8 mouse cellular contexts compared by ENCODE assay signal in the genomic region with DNA sequence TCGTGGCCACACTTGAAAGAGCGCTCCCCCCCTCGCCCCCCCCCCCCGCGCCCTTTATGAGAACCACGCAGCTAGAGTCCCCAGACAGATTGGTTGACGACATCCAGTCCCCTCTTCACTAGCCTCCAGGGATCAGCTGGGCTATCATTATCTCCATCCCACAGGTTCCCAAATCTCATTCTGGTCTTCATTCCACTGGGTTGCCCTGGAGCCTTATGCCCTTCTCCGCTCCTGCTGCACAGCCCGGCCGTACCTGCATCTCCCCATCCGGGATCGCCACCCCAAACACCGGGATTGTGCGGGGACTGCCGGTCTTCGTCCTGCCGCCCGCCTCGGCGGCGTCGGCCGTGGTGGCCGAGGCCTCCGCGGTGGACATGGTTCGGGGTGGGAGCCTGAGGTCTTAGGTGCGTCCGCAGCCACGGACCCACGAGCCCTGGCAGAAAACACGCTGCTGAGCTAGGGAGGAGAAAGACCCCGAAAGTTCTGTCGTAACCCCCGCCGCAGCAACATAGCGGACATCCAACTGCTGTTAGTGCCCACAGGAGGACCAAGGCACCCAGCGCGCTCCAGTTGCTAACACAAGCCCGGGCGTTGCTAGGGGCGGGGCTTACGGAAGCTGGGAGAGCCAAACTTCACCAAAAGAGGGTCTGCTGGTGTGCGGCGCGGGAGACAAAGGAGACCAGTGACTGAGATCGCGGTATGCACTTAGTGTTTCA. TPM values are rescaled to one million over a fixed set of nuclear protein-coding genes. Genes with fewer than 3 reads are reported as not detected.
A peak's percentile ranks its signal among the peaks of the same experiment; 100 is the strongest.
DNase-seq lines count a peak whose midpoint lies in the region; ATAC-seq and TF ChIP-seq lines count a peak whose summit lies in the region.

A gene (minus strand): TSS at position 585 of the 716 bp plus-strand sequence.

- no peaks in the 10 kb centered on the region for H3K9me3 ChIP-seq in embryonic facial prominence, embryonic 12.5 days
- H3K9me3 ChIP-seq in limb, embryonic 10.5 days (replicated peaks): no peaks in the 10 kb centered on the region
- no peaks in the 10 kb centered on the region for H3K9me3 ChIP-seq in midbrain, embryonic 13.5 days
- H3K9me3 ChIP-seq in stomach, embryonic 16.5 days (replicated peaks; ENCODE audit: control insufficient read depth, low read length): no peaks in the 10 kb centered on the region

- WGBS in embryonic facial prominence, embryonic 12.5 days: under 1% methylated on average over 47 of the region's 48 CpGs
- WGBS in kidney, adult 2 months: 1% methylated on average over 48 of the region's 48 CpGs
- WGBS in limb, embryonic 10.5 days: under 1% methylated on average over 48 of the region's 48 CpGs
- WGBS in midbrain, embryonic 13.5 days: under 1% methylated on average over 47 of the region's 48 CpGs
- under 1% methylated on average over 48 of the region's 48 CpGs for WGBS in stomach, embryonic 16.5 days

- H3K4me3 ChIP-seq in embryonic facial prominence, embryonic 12.5 days: peak within 1 kb of the TSS; percentile 67
- peak within 1 kb of the TSS; percentile 68 for H3K4me3 ChIP-seq in kidney, adult 2 months (ENCODE audit: insufficient read depth, low read depth, low read length)
- H3K4me3 ChIP-seq in limb, embryonic 10.5 days: peak within 1 kb of the TSS; percentile 79
- peak within 1 kb of the TSS; percentile 77 for H3K4me3 ChIP-seq in midbrain, embryonic 13.5 days (replicated peaks)
- H3K4me3 ChIP-seq in stomach, embryonic 16.5 days (replicated peaks; ENCODE audit: low read length): peak within 1 kb of the TSS; percentile 67

- peak within 1 kb of the TSS; percentile 68 for H3K9ac ChIP-seq in embryonic facial prominence, embryonic 12.5 days
- H3K9ac ChIP-seq in midbrain, embryonic 13.5 days (replicated peaks): peak within 1 kb of the TSS; percentile 77
- peak within 1 kb of the TSS; percentile 78 for H3K9ac ChIP-seq in stomach, embryonic 16.5 days (ENCODE audit: low read length)

- DNase-seq in spleen, postnatal 4 days (ENCODE audit: low spot score in 2 of 2): peak; percentile 36 to 69
- DNase-seq in spleen, postnatal 36 days (ENCODE audit: low spot score in 2 of 2): no peak
- peak; percentile 52 for DNase-seq in heart, adult 8-10 months (ENCODE audit: low spot score)
- peak; percentile 70 for DNase-seq in kidney, adult 2 months
- peak; percentile 94 for DNase-seq in limb, embryonic 10.5 days (ENCODE audit: low spot score)

- H3K36me3 ChIP-seq in embryonic facial prominence, embryonic 12.5 days: 0 out of 2 replicates have a peak, but pooled peaks cover under 1% of the 10 kb centered on the region
- H3K36me3 ChIP-seq in kidney, adult 2 months (ENCODE audit: control insufficient read depth, insufficient read depth, low read length): 0 out of 2 replicates have a peak, but pooled peaks cover 2% of the 10 kb centered on the region
- H3K36me3 ChIP-seq in limb, embryonic 10.5 days: peaks cover 2% of the 10 kb centered on the region; the same call in 1 of the 2 replicates
- H3K36me3 ChIP-seq in midbrain, embryonic 13.5 days: no peaks in the 10 kb centered on the region
- H3K36me3 ChIP-seq in stomach, embryonic 16.5 days (ENCODE audit: control insufficient read depth, insufficient read depth, low read length): no peaks in the 10 kb centered on the region

- H3K27me3 ChIP-seq in embryonic facial prominence, embryonic 12.5 days: no peaks in the 10 kb centered on the region
- H3K27me3 ChIP-seq in kidney, adult 2 months (replicated peaks; ENCODE audit: control insufficient read depth, insufficient read depth, low read length): no peaks in the 10 kb centered on the region
- H3K27me3 ChIP-seq in limb, embryonic 10.5 days (ENCODE audit: low read depth, poor library complexity, severe bottlenecking): peaks cover 7% of the 10 kb centered on the region; the same call in 1 of the 2 replicates
- peaks cover 6% of the 10 kb centered on the region; the same call in 1 of the 2 replicates for H3K27me3 ChIP-seq in midbrain, embryonic 13.5 days
- H3K27me3 ChIP-seq in stomach, embryonic 16.5 days (ENCODE audit: control insufficient read depth, insufficient read depth, low read length): no peaks in the 10 kb centered on the region

- no peak within 1 kb of the TSS for H3K27ac ChIP-seq in embryonic facial prominence, embryonic 12.5 days
- no peak within 1 kb of the TSS for H3K27ac ChIP-seq in kidney, adult 2 months (ENCODE audit: insufficient read depth, low read depth, low read length)
- H3K27ac ChIP-seq in limb, embryonic 10.5 days: peak within 1 kb of the TSS; percentile 84
- peak within 1 kb of the TSS; percentile 76 for H3K27ac ChIP-seq in midbrain, embryonic 13.5 days
- no peak within 1 kb of the TSS for H3K27ac ChIP-seq in stomach, embryonic 16.5 days (ENCODE audit: low read length)

- no peaks in the 10 kb centered on the region; the same call in 1 of the 2 replicates for H3K4me1 ChIP-seq in embryonic facial prominence, embryonic 12.5 days
- H3K4me1 ChIP-seq in kidney, adult 2 months (ENCODE audit: control insufficient read depth, insufficient read depth, low read length): no peaks in the 10 kb centered on the region
- peaks cover 14% of the 10 kb centered on the region; the same call in 1 of the 2 replicates for H3K4me1 ChIP-seq in limb, embryonic 10.5 days
- peaks cover 22% of the 10 kb centered on the region for H3K4me1 ChIP-seq in midbrain, embryonic 13.5 days (replicated peaks)
- H3K4me1 ChIP-seq in stomach, embryonic 16.5 days (ENCODE audit: control insufficient read depth, insufficient read depth, low read length): 0 out of 2 replicates have a peak, but pooled peaks cover 3% of the 10 kb centered on the region

- no peak for TF ChIP-seq CTCF in kidney, adult 2 months (conservative IDR thresholded peaks at IDR 0.05; ENCODE audit: insufficient read depth, insufficient read length, low read depth, low read length)

- ATAC-seq in embryonic facial prominence, embryonic 12.5 days (ENCODE audit: insufficient number of reproducible peaks, insufficient read depth, low FRiP score, low TSS enrichment): peak; percentile 97
- ATAC-seq in midbrain, embryonic 13.5 days: peak; percentile 98
- peak; percentile 90 for ATAC-seq in stomach, embryonic 16.5 days (ENCODE audit: insufficient read depth, low FRiP score)

- peak within 1 kb of the TSS; percentile 93 for H3K4me2 ChIP-seq in embryonic facial prominence, embryonic 12.5 days (replicated peaks)
- peak within 1 kb of the TSS; percentile 85 for H3K4me2 ChIP-seq in midbrain, embryonic 13.5 days (replicated peaks)
- peak within 1 kb of the TSS; percentile 100 for H3K4me2 ChIP-seq in stomach, embryonic 16.5 days (ENCODE audit: low read depth, low read length)

- TF ChIP-seq POLR2A in kidney, adult 2 months (IDR thresholded peaks at IDR 0.05; ENCODE audit: low read depth, low read length): no peak

RNA-seq across cellular contexts. Expression of the gene that starts here (rescaled TPM):
- polyA plus RNA-seq in embryonic facial prominence, embryonic 12.5 days (2016; fragmentation: Nextera tagmentation; extraction: Ambion mirVana): 3.0 and 3.7 TPM in 2 replicates
- 1 to 10 TPM in 1 of 4 experiments, under 1 TPM in 3; 0.44 to 1.1 (median 0.68) TPM for total RNA-seq in heart, adult 8-10 months (2022)
- 3.8 and 4.5 TPM in 2 replicates for polyA plus RNA-seq in kidney, adult 2 months (2012; rRNA removed)
- 1.9 and 2.4 TPM in 2 replicates for polyA plus RNA-seq in limb, embryonic 10.5 days (2016; fragmentation: Nextera tagmentation; extraction: Ambion mirVana)
- polyA plus RNA-seq in midbrain, embryonic 13.5 days (2015; fragmentation: Nextera tagmentation; extraction: Ambion mirVana): 5.8 and 8.3 TPM in 2 replicates
- 3.8 and 4.4 TPM in 2 replicates for polyA plus RNA-seq in stomach, embryonic 16.5 days (2015; fragmentation: Nextera tagmentation; extraction: Ambion mirVana)

Comparison
In these comparisons a context has a peak if more than half of its experiments do, and no peak if none do; other contexts are left out.
1. DNase-seq: peak in spleen, postnatal 4 days (2 of 2), heart, adult 8-10 months (single experiment), kidney, adult 2 months (single experiment) and limb, embryonic 10.5 days (single experiment); none in spleen, postnatal 36 days (0 of 2).
2. H3K27ac ChIP-seq: peak in limb, embryonic 10.5 days (single experiment) and midbrain, embryonic 13.5 days (single experiment); none in embryonic facial prominence, embryonic 12.5 days (single experiment), kidney, adult 2 months (single experiment) and stomach, embryonic 16.5 days (single experiment).
3. Peak in every context shown above with its lines, with median percentiles within 50 percentile points of each other: ATAC-seq, H3K4me2 ChIP-seq, H3K4me3 ChIP-seq and H3K9ac ChIP-seq.